Mouse (Mus musculus): Measurements from ENCODE around the gene Ctu2.

The Ctu2 gene

GRCm38 (mm10) chr8:122451161-122451703 lies 24.7 kb upstream of the Ctu2 start:
- DNase-seq: no peak

- no peak for DNase-seq
Observed at GRCm38 (mm10) chr8:122452154-122452553, 23.8 kb upstream of the Ctu2 start.

- no peak for DNase-seq
Observed at GRCm38 (mm10) chr8:122454409-122454808, 21.5 kb upstream of the Ctu2 start.

DNA sequence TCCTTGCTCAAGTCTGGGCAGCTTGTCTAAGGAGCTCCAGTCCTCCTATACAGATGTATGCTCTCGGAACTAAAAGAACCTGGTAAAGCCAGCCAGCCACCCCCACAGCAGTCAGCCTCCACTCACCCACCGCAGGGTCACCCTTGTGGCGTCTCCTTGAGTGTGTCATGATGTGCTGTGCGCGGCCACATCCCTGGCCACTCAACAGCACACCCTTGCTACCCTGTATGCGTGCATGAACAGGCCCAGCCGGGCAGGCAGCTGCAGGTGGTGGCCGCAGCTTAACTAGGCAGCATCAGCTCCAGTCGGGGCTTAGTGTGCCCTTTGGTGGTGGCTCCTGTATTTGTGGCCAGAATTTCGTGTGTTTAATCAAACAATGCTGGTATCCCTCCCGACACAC lies 18.8 kb upstream of the Ctu2 start:
- DNase-seq: no peak

- no peak for DNase-seq
Observed at GRCm38 (mm10) chr8:122459218-122459900, 16.6 kb upstream of the Ctu2 start.

DNA sequence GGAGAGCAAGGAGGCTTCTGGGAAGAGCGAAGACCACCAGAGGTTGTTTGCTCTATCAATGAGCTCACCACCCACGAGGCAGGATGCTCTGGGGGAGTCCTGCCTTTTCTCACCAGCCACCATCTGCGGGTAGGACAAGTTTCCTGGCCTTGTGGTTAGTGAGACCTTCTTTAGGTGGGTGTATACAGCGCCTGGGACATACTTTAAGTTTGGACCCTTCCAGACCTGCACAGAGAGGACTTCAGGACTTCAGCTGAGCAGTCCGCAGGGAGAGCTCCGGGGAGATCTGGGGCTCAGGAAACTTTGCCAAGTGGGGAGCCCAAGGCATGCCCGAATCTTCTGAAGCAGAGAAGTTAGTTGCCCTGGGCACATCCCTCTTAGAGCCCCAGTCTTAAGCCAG lies 16.0 kb upstream of the Ctu2 start:
- no peak for DNase-seq

- DNase-seq: peak; percentile 60 to 70
Observed at GRCm38 (mm10) chr8:122460524-122461472, 15.1 kb upstream of the Ctu2 start, which contains the start of gene Snai3. Snai3 (minus strand) TSS chr8:122460733.

DNA sequence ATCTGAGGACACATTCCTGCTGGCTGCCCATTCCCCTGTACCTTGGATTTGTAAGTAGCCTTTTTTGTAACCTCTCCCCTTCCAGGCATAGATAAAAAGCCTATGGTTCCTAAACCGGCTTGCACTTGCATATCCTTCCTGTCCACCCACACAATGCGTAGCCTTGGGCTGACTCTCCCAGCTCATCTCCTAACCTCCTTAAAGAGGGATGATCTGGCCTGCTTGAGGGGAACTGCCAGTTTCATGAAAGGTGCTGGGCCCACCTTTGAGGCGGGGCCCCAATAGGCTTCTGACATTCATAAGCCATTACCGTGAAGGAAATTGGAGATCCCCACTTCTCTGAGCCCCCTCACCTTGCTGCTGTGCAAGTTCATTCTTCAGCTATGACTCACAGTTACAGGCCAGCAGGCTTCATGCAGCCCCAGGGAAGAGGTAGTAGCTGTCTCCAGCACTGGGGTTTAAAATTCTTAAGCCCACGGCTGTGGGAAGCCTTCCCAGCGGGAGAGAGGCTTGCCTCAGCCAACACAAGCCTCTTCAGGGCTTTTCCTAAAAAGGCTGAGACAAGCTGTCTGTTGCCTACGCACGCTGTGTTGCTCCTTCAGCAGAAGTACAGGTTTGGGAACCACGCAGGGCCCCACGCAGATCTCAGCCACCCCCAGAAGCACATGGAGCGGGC lies 14.3 kb upstream of the Ctu2 start:
- no peak for DNase-seq

DNA sequence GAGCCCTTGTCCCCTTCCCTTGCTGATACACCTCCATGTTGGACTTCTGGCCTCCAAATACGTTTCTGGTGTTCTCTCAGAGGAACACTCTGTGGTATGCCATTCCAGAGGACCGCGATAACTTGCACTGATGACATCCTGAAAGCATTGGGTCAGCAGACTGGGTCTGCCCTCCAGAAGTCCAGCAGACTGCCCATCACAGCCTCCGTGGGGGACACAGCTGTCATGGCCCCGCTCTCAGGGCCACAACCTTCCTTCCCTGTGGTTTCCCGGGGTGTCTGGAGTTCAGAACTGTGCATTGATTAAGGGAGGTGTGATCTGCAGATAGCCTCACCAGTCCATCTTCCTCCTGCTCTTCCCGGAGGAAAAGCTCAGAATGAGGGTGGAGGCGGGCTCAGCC lies 13.4 kb upstream of the Ctu2 start:
- DNase-seq: no peak

DNA sequence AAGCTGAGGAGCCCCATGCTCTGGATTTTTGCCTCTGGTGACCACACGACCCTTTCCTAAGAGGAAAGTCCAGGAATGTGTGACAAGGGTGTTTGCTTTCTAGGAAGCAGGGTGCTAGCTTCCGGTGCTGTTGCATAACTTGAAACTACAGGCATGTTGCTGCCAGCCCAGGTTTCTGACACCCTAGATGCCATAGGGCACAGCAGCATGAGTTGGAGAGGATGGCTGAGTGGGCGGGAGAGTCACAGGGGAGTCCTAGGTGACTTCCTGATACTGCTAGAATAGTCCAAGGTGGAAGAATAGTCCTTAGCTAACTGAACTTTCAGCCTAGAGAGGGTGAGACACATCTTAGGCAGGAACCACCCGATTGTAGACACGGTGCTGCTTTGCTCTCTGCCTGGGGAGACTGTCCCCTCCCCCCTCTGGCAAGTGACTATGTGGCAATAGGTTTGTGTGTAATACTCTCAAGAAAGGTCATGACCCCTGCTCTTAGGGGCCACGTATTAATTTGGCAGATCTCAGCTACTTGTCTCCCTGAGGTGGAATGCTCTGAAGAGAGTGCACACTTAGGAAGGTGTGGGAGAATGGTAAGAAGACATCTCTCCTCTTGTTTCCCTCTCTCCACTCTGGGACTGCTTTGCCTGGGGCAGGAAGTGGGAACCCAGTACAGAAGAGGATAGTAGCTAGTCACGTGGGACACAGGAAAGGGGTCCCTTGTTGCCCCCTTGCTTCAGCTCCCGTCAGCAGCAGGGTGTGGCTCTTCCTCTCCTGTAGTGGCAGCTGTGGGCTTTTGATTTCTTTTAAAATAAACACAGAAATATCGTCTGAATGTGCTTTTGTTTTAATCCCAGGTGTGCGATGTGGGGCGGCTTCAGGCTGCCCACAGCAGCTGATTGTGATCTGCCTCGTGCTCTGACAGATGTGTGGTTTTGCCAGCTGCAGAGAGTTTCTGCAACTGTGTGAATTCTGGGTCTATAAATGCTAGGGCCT lies 12.0 kb upstream of the Ctu2 start:
- DNase-seq: no peak

DNA sequence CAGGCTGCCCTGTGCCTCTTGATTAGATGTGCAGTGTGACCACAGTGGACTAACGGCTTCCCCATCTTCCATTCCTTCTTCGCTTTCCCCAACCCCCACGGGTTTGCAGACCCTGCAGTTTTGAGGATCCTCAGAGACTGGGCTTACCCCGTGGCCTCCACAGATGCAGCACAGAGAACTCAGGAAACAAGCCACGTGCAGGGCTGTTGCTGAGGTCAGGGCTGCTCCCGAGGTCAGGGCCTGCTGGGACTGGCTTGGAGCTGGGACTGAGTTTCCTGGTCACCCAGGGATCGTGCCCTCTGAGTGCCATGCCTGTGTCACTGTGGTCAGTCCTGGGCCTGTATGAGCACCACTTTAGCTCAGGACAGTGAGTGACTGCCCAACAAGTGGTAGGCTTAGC lies 11.0 kb upstream of the Ctu2 start:
- no peak for DNase-seq

DNA sequence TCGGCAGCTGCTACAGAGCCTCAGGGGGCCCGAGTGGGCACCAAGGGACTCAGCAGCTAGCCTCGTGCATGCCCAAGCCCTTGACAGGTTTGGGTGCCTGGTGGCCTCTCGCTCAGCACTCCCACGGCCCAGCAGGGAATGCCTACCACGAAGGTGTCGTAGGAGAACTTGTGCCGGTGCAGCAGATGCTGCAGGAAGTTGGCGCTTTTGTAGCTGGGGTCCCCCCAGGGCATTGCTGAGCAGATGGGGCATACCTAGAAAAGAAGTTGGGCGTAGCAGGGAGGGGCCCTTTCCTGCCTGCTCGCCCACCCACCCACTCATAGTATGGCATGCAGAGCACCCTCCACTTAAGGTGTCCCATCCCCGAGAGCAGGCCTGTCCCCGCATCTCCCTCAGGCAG lies 8.1 kb upstream of the Ctu2 start:
- DNase-seq: no peak

- no peak for DNase-seq
Observed at GRCm38 (mm10) chr8:122469407-122469806, 6.5 kb upstream of the Ctu2 start.

DNA sequence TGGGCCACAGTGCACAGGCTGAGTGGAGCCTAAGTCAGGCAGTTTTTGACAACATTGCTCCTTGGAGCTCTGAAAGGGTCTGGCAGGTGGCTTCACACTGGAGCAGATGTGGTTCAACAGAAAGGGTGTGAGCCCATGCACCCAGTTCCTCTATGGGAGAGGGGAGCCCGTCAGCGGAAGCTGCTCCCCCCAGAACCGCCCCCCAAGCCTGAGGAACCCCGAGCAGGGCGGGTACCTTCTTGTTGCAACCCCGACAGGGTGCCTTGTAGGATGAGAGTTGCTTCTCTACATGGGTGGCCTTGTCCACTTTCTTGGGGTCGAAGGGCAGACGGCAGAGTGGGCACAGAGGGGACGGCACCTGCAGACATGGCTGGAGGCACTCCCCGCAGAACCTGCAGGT lies 6.0 kb upstream of the Ctu2 start:
- DNase-seq: no peak

- no peak for DNase-seq
Observed at GRCm38 (mm10) chr8:122470691-122471090, 5.3 kb upstream of the Ctu2 start.

- no peak for DNase-seq
Observed at GRCm38 (mm10) chr8:122473911-122474421, 2.0 kb upstream of the Ctu2 start.

DNA sequence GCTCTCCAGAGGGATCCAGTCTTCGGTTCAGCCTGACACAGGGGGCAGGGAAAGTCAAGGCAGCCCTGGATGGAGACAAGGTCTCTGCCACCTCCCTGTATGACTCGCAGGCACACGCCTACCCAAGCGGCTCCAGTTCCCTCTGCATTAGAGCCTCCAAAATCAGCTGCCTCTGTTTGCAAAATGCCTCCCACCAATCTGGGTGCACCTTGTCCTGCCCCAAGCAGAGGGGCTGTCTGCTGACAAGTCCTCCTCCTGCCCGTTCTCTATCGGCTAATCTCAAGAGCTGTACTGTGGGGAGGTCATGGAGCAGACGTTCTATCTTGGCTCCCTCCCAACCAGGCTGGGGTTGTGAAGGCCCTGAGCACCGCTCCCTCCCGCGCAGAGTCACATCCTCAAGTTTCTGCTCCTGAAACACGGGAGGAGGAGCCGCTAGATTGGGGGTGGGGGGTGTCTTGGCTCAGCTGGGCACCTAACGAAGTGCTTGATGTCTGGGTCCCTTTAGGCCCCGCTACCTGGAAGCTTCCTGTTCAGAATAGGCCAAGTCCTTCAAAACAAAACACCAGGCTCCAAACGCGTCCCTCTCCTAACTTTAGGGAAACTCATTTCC lies 887 bp upstream of the Ctu2 start:
- peak; percentile 34 to 38 for DNase-seq

GRCm38 (mm10) chr8:122482448-122482847 lies 6.5 kb downstream of the Ctu2 start:
- DNase-seq: no peak

- no peak for DNase-seq
Observed at GRCm38 (mm10) chr8:122483877-122484276, 7.9 kb downstream of the Ctu2 start.

- DNase-seq: no peak
Observed at GRCm38 (mm10) chr8:122484831-122485230, 8.9 kb downstream of the Ctu2 start.

DNA sequence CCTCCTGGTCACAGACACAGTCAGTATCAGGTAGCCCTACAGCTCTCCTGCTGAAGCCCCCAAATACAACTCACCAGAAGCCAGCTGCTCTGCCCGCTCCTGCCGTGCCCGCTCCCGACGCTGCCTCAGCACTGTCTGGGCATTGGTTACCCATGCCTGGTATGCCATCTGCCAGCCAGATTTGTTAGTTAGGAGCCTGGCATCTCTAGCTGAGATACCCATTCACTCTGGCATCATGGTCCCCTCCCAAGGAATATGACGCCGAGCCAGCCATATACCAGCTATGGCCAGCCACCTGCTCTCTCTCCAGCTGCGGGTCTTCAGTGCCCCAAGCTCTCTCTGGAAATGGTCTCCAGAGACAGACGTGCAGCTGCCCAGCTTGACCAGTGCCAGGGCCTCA lies 12.4 kb downstream of the Ctu2 start:
- DNase-seq: no peak

Measured in cerebellum, postnatal 36 days (tissue).